Mouse (Mus musculus) thymus, adult 2 months (tissue): ENCODE measurements at regions not wholly inside any gene's neighbourhood (a gene's known extent, or its start where the extent isn't known, plus 50 kb on each side); places are given as distances from the start of the nearest gene placed in this dataset.

Source experiments
- DNase-seq: peaks from one replicate; pipeline ENCODE4 v3.0.0; 2021
- H3K27ac ChIP-seq: fragments of 200-500 bp; 2 replicates; pipeline ENCODE4 v1.5.1; 2012; ENCODE audit warnings: low read length, control low read depth; ENCODE audit not compliant: control insufficient read depth, insufficient read depth
- H3K27me3 ChIP-seq: fragments of 200-500 bp; 2 replicates; pipeline ENCODE4 v1.6.1; 2012; ENCODE audit warnings: mild to moderate bottlenecking, low read length, moderate library complexity, mixed read lengths; ENCODE audit not compliant: control insufficient read depth, insufficient read depth
- H3K36me3 ChIP-seq: fragments of 200-500 bp; 2 replicates; pipeline ENCODE4 v1.6.1; 2012; ENCODE audit warnings: mild to moderate bottlenecking, low read length, moderate library complexity; ENCODE audit not compliant: control insufficient read depth, insufficient read depth
- H3K4me1 ChIP-seq: fragments of 200-500 bp; replicated peaks from 2 replicates; pipeline ENCODE4 v1.6.1; 2012; ENCODE audit warnings: low read length; ENCODE audit not compliant: control insufficient read depth, insufficient read depth
- H3K4me3 ChIP-seq: fragments of 200-500 bp; 2 replicates; pipeline ENCODE4 v1.5.1; 2012; ENCODE audit warnings: mild to moderate bottlenecking, low read length, control low read depth, moderate library complexity; ENCODE audit not compliant: control insufficient read depth, insufficient read depth
- CTCF ChIP-seq: fragments of 200-500 bp; IDR thresholded peaks from 2 replicates; pipeline ENCODE4 v1.5.1; 2012; ENCODE audit warnings: mild to moderate bottlenecking, control low read depth, low read length, moderate library complexity, borderline replicate concordance; ENCODE audit not compliant: control insufficient read depth, poor library complexity, insufficient read depth; ENCODE audit errors: extremely low read depth
- POLR2A ChIP-seq: fragments of 200-500 bp; IDR thresholded peaks from 2 replicates; pipeline ENCODE4 v1.6.1; 2012; ENCODE audit warnings: mild to moderate bottlenecking, low read length, control low read depth, moderate library complexity; ENCODE audit not compliant: control insufficient read depth, poor library complexity, insufficient read depth; ENCODE audit errors: extremely low read depth
- WGBS: fragments of 180-500 bp; shearing (Covaris S2); methylation state at CpG from one replicate; pipeline ENCODE4 v1.1.7; 2018; 5-methylcytosine and 5-hydroxymethylcytosine counted together

DNA sequence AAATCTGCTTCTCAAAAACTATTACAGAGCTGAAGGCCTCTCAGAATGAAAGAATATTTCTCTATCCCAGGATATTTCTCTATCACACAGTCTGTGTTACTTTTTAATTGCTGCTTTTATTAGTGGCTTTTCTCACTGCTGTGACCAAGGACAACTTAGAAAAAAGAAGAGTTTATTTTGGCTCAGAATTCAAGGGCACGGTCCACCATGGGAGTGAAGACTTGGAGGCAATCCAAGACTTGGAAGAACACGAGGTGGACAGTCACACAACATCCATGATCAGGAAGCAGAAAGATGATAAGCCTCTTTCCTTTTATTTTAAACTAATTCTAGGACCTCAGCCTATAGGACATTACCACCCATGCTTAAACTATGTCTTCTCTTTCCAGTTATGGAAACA, 561.5 kb downstream of the Pdcd6ip start:
- Histone ChIP-seq H3K4me3 (no peak overlapping the region), H3K27me3 (no peaks in the 10 kb centered on the region), H3K27ac (no peak overlapping the region), H3K4me1 (no peaks in the 10 kb centered on the region), H3K36me3 (no peaks in the 10 kb centered on the region)
- TF ChIP-seq CTCF (no peak), POLR2A (no peak)
- 79% methylated on average over 2 of the region's 2 CpGs for WGBS
- DNase-seq = no peak

DNA sequence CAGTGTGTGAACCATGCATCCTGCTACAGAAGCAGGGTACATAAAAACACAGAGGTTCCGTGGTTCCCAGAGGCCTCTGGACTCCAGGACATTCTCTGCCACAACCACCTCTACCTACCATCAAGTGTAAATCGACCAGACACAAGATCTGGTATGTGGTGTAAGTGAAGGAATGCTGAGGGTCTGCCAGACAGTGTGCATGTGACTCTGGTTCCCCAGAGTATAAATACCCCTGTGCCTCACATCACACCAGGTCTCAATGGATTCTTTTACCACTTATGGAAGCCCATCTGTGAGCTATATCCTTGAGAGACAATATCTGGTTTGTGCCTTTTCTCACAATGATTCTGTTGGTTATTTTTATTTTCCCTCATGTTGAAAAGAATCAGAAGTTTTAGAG, 563.0 kb downstream of the Pdcd6ip start:
- no peak for DNase-seq
- TF ChIP-seq POLR2A (no peak), CTCF (no peak)
- WGBS = 81% methylated on average over 2 of the region's 2 CpGs
- H3K4me3 ChIP-seq = no peak overlapping the region
- no peaks in the 10 kb centered on the region for H3K36me3 ChIP-seq
- no peak overlapping the region for H3K27ac ChIP-seq
- no peaks in the 10 kb centered on the region for H3K4me1 ChIP-seq
- no peaks in the 10 kb centered on the region for H3K27me3 ChIP-seq

GRCm38 (mm10) chr9:113134611-113135010, 573.4 kb downstream of the Pdcd6ip start:
- Histone ChIP-seq H3K4me1 (no peaks in the 10 kb centered on the region), H3K4me3 (no peak overlapping the region), H3K27me3 (no peaks in the 10 kb centered on the region), H3K27ac (no peak overlapping the region), H3K36me3 (no peaks in the 10 kb centered on the region)
- 93% methylated on average over 3 of the region's 3 CpGs for WGBS
- no peak for DNase-seq
- TF ChIP-seq CTCF = no peak
- TF ChIP-seq POLR2A = no peak

- Histone ChIP-seq H3K36me3 (no peaks in the 10 kb centered on the region), H3K27ac (no peak overlapping the region), H3K4me3 (no peak overlapping the region), H3K4me1 (no peaks in the 10 kb centered on the region), H3K27me3 (no peaks in the 10 kb centered on the region)
- TF ChIP-seq POLR2A (no peak), CTCF (no peak)
- WGBS = 85% methylated on average over 7 of the region's 7 CpGs
- DNase-seq = no peak
These were observed 584.9 kb downstream of the Pdcd6ip start for GRCm38 (mm10) chr9:113123004-113123692.

- no peaks in the 10 kb centered on the region for H3K27me3 ChIP-seq
- 85% methylated on average over 3 of the region's 3 CpGs for WGBS
- TF ChIP-seq CTCF (no peak), POLR2A (no peak)
- no peak overlapping the region for H3K4me3 ChIP-seq
- no peaks in the 10 kb centered on the region for H3K4me1 ChIP-seq
- no peaks in the 10 kb centered on the region for H3K36me3 ChIP-seq
- H3K27ac ChIP-seq = no peak overlapping the region
- DNase-seq = no peak
These were observed 585.8 kb downstream of the Pdcd6ip start for GRCm38 (mm10) chr9:113122253-113122749.

- H3K4me3 ChIP-seq = no peak overlapping the region
- H3K27me3 ChIP-seq = no peaks in the 10 kb centered on the region
- H3K4me1 ChIP-seq = no peaks in the 10 kb centered on the region
- no peaks in the 10 kb centered on the region for H3K36me3 ChIP-seq
- no peak for DNase-seq
- no peak for TF ChIP-seq CTCF
- no peak for TF ChIP-seq POLR2A
- H3K27ac ChIP-seq = no peak overlapping the region
These were observed 587.7 kb downstream of the Pdcd6ip start for GRCm38 (mm10) chr9:113120385-113120784.

DNA sequence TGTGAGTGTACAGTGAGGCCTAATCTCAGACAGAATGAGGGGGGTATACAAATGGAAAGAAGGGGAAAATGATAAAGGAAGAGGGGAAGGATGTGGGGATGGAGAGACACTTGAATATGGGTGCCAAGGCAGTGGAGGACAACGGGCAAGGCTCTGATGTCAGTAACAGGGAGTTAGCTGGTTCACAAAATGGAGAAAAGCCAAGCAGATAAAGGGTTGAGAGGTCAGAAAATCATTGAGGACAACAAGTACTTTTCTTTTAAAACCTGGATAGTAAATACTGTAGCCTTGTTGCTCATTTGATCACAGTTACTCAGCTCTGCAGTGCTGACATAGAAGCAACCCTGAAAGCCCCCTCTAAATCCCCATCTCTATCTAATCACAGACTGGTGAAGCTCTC, 588.3 kb downstream of the Pdcd6ip start:
- 91% methylated on average over 1 of the region's 1 CpGs for WGBS
- no peaks in the 10 kb centered on the region for H3K27me3 ChIP-seq
- H3K27ac ChIP-seq = no peak overlapping the region
- H3K36me3 ChIP-seq = no peaks in the 10 kb centered on the region
- no peak for TF ChIP-seq CTCF
- TF ChIP-seq POLR2A = no peak
- H3K4me3 ChIP-seq = no peak overlapping the region
- no peaks in the 10 kb centered on the region for H3K4me1 ChIP-seq
- DNase-seq = no peak
